Mouse (Mus musculus): ENCODE results near the gene B230307C23Rik. TPM values are rescaled to one million over a fixed set of nuclear protein-coding genes. Genes with fewer than 3 reads are reported as not detected.
A peak's percentile ranks its signal among the peaks of the same experiment; 100 is the strongest.

B230307C23Rik gene
- 24.0 and 24.2 TPM in 2 replicates for polyA plus RNA-seq (2014; fragmentation: Nextera tagmentation; extraction: Ambion mirVana)

- Histone ChIP-seq H3K9me3 (ENCODE audit: control insufficient read depth, low read length) (peaks cover 10% of the 10 kb centered on the region), H3K4me3 (replicated peaks; ENCODE audit: low read length) (peak within 1 kb of the TSS; percentile 39), H3K4me2 (replicated peaks) (peak within 1 kb of the TSS; percentile 65), H3K27me3 (ENCODE audit: control insufficient read depth, insufficient read depth, low read length) (no peaks in the 10 kb centered on the region), H3K4me1 (replicated peaks; ENCODE audit: control insufficient read depth, insufficient read depth, low read length) (peaks cover 14% of the 10 kb centered on the region; the same call in 1 of the 2 replicates), H3K36me3 (replicated peaks; ENCODE audit: control insufficient read depth, insufficient read depth) (no peaks in the 10 kb centered on the region), H3K27ac (peak within 1 kb of the TSS; percentile 21; the same call in 1 of the 2 replicates), H3K9ac (peak within 1 kb of the TSS; percentile 33)
- WGBS = 2% methylated on average over 22 of the region's 22 CpGs
- peak; percentile 99 for ATAC-seq (ENCODE audit: low FRiP score)
- DNase-seq (ENCODE audit: low spot score) = peak; percentile 84
Measured at GRCm38 (mm10) chr16:97996616-97997382, at the start of gene B230307C23Rik. Gene B230307C23Rik (plus strand): TSS chr16:97997315.

DNA sequence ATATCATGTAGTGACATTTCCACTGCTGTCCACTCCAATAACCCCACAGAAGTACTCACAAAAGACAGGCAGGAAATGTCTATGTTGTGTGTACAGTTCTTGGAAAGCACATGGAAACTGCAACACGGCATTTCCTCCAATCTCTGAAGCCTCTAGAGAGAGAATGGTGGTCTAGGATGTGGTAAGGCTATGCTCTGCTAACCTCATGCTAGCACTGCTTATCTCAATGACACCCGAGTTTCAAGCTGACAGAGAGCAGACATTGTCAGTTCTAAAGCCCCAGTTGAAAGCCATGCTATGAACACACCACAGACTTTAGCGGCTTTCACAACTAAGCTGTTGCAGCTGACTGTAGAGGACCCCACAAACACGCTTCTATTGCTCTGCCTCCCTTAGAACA lies 48.3 kb upstream of the B230307C23Rik start:
- Histone ChIP-seq H3K4me1 (replicated peaks; ENCODE audit: control insufficient read depth, insufficient read depth, low read length) (no peaks in the 10 kb centered on the region), H3K27me3 (ENCODE audit: control insufficient read depth, insufficient read depth, low read length) (no peaks in the 10 kb centered on the region), H3K36me3 (replicated peaks; ENCODE audit: control insufficient read depth, insufficient read depth) (peaks cover 72% of the 10 kb centered on the region), H3K4me2 (replicated peaks) (no peak overlapping the region), H3K4me3 (replicated peaks; ENCODE audit: low read length) (no peak overlapping the region), H3K27ac (no peak overlapping the region), H3K9me3 (ENCODE audit: control insufficient read depth, low read length) (no peaks in the 10 kb centered on the region), H3K9ac (no peak overlapping the region)
- no peak for DNase-seq (ENCODE audit: low spot score)
- WGBS = 91% methylated on average over 4 of the region's 4 CpGs
- no peak for ATAC-seq (ENCODE audit: low FRiP score)

GRCm38 (mm10) chr16:97950061-97950460 lies 47.1 kb upstream of the B230307C23Rik start:
- no peak overlapping the region for H3K27ac ChIP-seq
- H3K9ac ChIP-seq = no peak overlapping the region
- H3K27me3 ChIP-seq (ENCODE audit: control insufficient read depth, insufficient read depth, low read length) = no peaks in the 10 kb centered on the region
- no peak overlapping the region for H3K4me2 ChIP-seq (replicated peaks)
- no peak for ATAC-seq (ENCODE audit: low FRiP score)
- peaks cover 75% of the 10 kb centered on the region for H3K36me3 ChIP-seq (replicated peaks; ENCODE audit: control insufficient read depth, insufficient read depth)
- no peak overlapping the region for H3K4me3 ChIP-seq (replicated peaks; ENCODE audit: low read length)
- H3K4me1 ChIP-seq (replicated peaks; ENCODE audit: control insufficient read depth, insufficient read depth, low read length) = no peaks in the 10 kb centered on the region
- DNase-seq (ENCODE audit: low spot score) = no peak
- 95% methylated on average over 8 of the region's 8 CpGs for WGBS
- H3K9me3 ChIP-seq (ENCODE audit: control insufficient read depth, low read length) = no peaks in the 10 kb centered on the region

GRCm38 (mm10) chr16:97952371-97952770 lies 44.7 kb upstream of the B230307C23Rik start:
- Histone ChIP-seq H3K4me3 (replicated peaks; ENCODE audit: low read length) (no peak overlapping the region), H3K4me1 (replicated peaks; ENCODE audit: control insufficient read depth, insufficient read depth, low read length) (no peaks in the 10 kb centered on the region), H3K36me3 (replicated peaks; ENCODE audit: control insufficient read depth, insufficient read depth) (peaks cover 84% of the 10 kb centered on the region), H3K27me3 (ENCODE audit: control insufficient read depth, insufficient read depth, low read length) (no peaks in the 10 kb centered on the region), H3K4me2 (replicated peaks) (no peak overlapping the region), H3K9me3 (ENCODE audit: control insufficient read depth, low read length) (no peaks in the 10 kb centered on the region), H3K9ac (no peak overlapping the region), H3K27ac (no peak overlapping the region)
- WGBS = 94% methylated on average over 4 of the region's 4 CpGs
- DNase-seq (ENCODE audit: low spot score) (no peak), ATAC-seq (ENCODE audit: low FRiP score) (no peak)

DNA sequence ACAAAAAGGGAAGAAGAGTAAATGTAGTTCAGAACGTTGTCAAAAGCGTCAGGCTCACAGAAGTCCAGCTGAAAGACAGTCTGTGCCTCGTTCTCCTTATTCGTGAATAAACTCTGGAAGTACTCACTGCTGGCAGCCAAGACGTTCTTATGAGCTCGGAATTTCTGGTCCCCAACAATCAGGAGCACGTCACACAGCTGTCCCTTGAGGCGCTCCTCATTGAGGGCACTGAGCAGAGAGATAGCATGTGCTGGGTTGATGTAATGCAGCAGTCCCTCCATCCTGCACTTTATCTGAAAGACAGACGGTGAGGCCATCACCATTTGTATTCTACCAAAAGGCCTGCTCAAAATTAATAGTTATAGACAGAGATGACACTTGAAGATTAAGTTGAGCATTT lies 44.3 kb upstream of the B230307C23Rik start:
- no peak for ATAC-seq (ENCODE audit: low FRiP score)
- H3K27ac ChIP-seq = no peak overlapping the region
- H3K36me3 ChIP-seq (replicated peaks; ENCODE audit: control insufficient read depth, insufficient read depth) = peaks cover 84% of the 10 kb centered on the region
- H3K9me3 ChIP-seq (ENCODE audit: control insufficient read depth, low read length) = no peaks in the 10 kb centered on the region
- H3K4me3 ChIP-seq (replicated peaks; ENCODE audit: low read length) = no peak overlapping the region
- H3K4me2 ChIP-seq (replicated peaks) = no peak overlapping the region
- H3K27me3 ChIP-seq (ENCODE audit: control insufficient read depth, insufficient read depth, low read length) = no peaks in the 10 kb centered on the region
- no peak for DNase-seq (ENCODE audit: low spot score)
- H3K9ac ChIP-seq = no peak overlapping the region
- no peaks in the 10 kb centered on the region for H3K4me1 ChIP-seq (replicated peaks; ENCODE audit: control insufficient read depth, insufficient read depth, low read length)
- WGBS = 95% methylated on average over 9 of the region's 9 CpGs

- no peak overlapping the region for H3K4me3 ChIP-seq (replicated peaks; ENCODE audit: low read length)
Measured at GRCm38 (mm10) chr16:97953300-97953699, 43.8 kb upstream of the B230307C23Rik start.

DNA sequence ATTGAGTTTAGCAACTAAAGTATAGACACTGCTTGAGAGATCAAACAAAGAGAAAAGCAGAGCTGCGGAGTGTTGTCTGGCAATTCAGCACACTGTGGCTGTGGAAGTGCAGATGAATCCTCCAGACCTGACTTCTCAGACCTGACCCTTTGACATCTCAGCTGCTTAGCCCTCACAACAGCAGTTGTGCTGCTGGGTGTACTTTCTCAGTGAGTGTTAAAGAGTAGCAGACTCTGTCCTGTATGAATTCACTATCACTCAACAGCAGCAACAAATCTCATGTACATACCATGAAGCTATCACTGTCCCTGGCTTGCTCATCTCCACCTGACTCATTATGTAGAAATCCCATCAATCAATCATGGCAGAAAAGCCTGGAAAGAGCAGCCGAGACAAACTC lies 41.1 kb upstream of the B230307C23Rik start:
- H3K4me1 ChIP-seq (replicated peaks; ENCODE audit: control insufficient read depth, insufficient read depth, low read length) = peaks cover 5% of the 10 kb centered on the region; the same call in 1 of the 2 replicates
- H3K9me3 ChIP-seq (ENCODE audit: control insufficient read depth, low read length) = no peaks in the 10 kb centered on the region
- H3K36me3 ChIP-seq (replicated peaks; ENCODE audit: control insufficient read depth, insufficient read depth) = peaks cover 57% of the 10 kb centered on the region
- H3K4me2 ChIP-seq (replicated peaks) = no peak overlapping the region
- no peak overlapping the region for H3K27ac ChIP-seq
- no peak overlapping the region for H3K9ac ChIP-seq
- WGBS = 84% methylated on average over 2 of the region's 2 CpGs
- H3K27me3 ChIP-seq (ENCODE audit: control insufficient read depth, insufficient read depth, low read length) = no peaks in the 10 kb centered on the region
- ATAC-seq (ENCODE audit: low FRiP score) (no peak), DNase-seq (ENCODE audit: low spot score) (no peak)
- H3K4me3 ChIP-seq (replicated peaks; ENCODE audit: low read length) = no peak overlapping the region

More at GRCm38 (mm10) chr16:97953300-97953699, 43.8 kb upstream of the B230307C23Rik start:
- Histone ChIP-seq H3K36me3 (replicated peaks; ENCODE audit: control insufficient read depth, insufficient read depth) (peaks cover 83% of the 10 kb centered on the region), H3K9ac (no peak overlapping the region), H3K4me2 (replicated peaks) (no peak overlapping the region), H3K27me3 (ENCODE audit: control insufficient read depth, insufficient read depth, low read length) (no peaks in the 10 kb centered on the region), H3K4me1 (replicated peaks; ENCODE audit: control insufficient read depth, insufficient read depth, low read length) (no peaks in the 10 kb centered on the region), H3K9me3 (ENCODE audit: control insufficient read depth, low read length) (no peaks in the 10 kb centered on the region), H3K27ac (no peak overlapping the region)
- no peak for DNase-seq (ENCODE audit: low spot score)
- 97% methylated on average over 2 of the region's 2 CpGs for WGBS
- ATAC-seq (ENCODE audit: low FRiP score) = no peak

DNA sequence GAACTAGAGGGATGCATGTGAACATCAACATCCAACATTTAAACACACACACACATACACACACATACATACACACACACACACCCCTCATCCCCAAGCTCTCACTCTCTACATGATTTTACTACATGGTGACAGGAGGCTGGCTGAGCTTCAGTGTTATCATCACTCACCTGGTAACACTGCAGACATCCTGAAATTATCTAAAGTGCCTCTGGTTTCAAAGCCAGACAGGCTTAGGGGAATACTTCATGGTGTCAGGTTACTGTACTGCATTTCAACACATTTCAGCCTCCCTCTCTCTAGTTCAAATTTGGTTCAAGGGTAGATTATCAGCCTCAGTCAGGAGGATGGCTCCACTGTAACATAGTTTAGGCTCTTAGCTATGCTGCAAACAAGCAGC lies 39.5 kb upstream of the B230307C23Rik start:
- DNase-seq (ENCODE audit: low spot score) (no peak), ATAC-seq (ENCODE audit: low FRiP score) (no peak)
- Histone ChIP-seq H3K4me2 (replicated peaks) (no peak overlapping the region), H3K4me3 (replicated peaks; ENCODE audit: low read length) (no peak overlapping the region), H3K4me1 (replicated peaks; ENCODE audit: control insufficient read depth, insufficient read depth, low read length) (peaks cover 10% of the 10 kb centered on the region; the same call in 1 of the 2 replicates), H3K9me3 (ENCODE audit: control insufficient read depth, low read length) (no peaks in the 10 kb centered on the region), H3K27ac (no peak overlapping the region), H3K9ac (no peak overlapping the region), H3K27me3 (ENCODE audit: control insufficient read depth, insufficient read depth, low read length) (no peaks in the 10 kb centered on the region), H3K36me3 (replicated peaks; ENCODE audit: control insufficient read depth, insufficient read depth) (peaks cover 40% of the 10 kb centered on the region)

- Histone ChIP-seq H3K27me3 (ENCODE audit: control insufficient read depth, insufficient read depth, low read length) (no peaks in the 10 kb centered on the region), H3K9ac (no peak overlapping the region), H3K27ac (no peak overlapping the region), H3K4me1 (replicated peaks; ENCODE audit: control insufficient read depth, insufficient read depth, low read length) (peaks cover 10% of the 10 kb centered on the region; the same call in 1 of the 2 replicates), H3K9me3 (ENCODE audit: control insufficient read depth, low read length) (no peaks in the 10 kb centered on the region), H3K4me2 (replicated peaks) (no peak overlapping the region), H3K4me3 (replicated peaks; ENCODE audit: low read length) (no peak overlapping the region), H3K36me3 (replicated peaks; ENCODE audit: control insufficient read depth, insufficient read depth) (peaks cover 32% of the 10 kb centered on the region)
- ATAC-seq (ENCODE audit: low FRiP score) = no peak
- no peak for DNase-seq (ENCODE audit: low spot score)
Measured at GRCm38 (mm10) chr16:97958401-97958973, 38.6 kb upstream of the B230307C23Rik start.

All from hindbrain, embryonic 14.5 days (tissue).